Mouse (Mus musculus) bone marrow macrophage, adult 2 months (primary cell): ENCODE data around the gene Psmb8.

Experiments
- CTCF ChIP-seq: IDR thresholded peaks from 2 replicates; pipeline ENCODE4 v1.5.1; 2012; ENCODE audit warnings: low read depth, mild to moderate bottlenecking, low read length, moderate library complexity
- POLR2A ChIP-seq: IDR thresholded peaks from 2 replicates; pipeline ENCODE4 v1.6.1; 2012; ENCODE audit warnings: mild to moderate bottlenecking, low read depth, low read length, borderline replicate concordance

DNA sequence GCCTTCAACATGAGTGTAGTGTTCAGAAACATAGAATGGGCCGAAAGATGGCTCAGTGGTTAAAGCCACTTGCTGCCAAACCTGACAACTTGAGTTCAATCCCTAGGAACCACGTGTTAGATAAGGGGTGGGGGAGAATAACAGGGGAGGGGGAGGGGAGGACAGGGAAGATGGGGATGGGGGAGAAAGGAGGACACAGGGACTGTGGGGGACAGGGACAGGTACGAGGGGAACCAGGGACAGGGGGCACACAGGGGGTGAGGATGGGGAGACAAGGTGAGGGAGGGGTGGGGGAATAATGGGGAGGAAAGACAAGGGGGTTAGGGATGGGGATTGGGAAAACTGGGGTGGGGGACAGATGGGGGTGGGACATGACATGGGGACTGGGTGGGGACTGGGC is 42.8 kb downstream of the Psmb8 start:
- TF ChIP-seq CTCF = no peak
- TF ChIP-seq POLR2A = no peak
